Mouse (Mus musculus): ENCODE measurements at regions not wholly inside any gene's neighbourhood (a gene's known extent, or its start where the extent isn't known, plus 50 kb on each side); places are given as distances from the start of the nearest gene placed in this dataset.

DNA sequence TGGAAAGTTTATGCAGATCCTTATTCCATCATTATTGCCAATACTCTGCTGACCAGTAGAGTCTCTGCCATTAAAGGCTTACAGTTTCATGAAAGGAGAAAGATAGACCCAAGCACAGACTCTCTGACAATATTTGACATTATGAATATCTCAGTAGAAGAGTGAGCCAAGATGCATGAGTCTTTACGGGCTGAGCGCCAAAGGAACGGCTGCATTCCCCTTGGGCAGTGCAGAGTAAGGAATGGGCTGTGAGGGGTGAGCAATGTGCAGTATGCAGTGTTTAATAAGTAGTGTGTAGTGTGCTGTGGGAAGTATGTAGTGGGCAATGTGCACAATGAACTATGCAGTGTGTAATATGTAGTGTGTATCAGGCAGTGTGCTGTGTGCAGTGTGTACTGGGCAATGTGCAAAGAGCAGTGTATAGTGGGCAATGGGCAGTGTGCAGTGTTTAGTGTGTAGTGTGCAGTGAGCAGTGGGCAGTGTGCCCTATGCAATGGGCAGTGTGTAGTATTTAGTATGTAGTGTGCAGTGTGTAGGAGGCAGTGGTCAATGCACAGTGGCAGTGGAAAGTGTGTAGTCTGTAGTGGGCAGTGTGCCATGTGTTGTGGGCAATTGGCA lies 671.8 kb downstream of the 5730522E02Rik start:
- no peak for DNase-seq (ENCODE audit: low spot score in 2 of 2)

DNA sequence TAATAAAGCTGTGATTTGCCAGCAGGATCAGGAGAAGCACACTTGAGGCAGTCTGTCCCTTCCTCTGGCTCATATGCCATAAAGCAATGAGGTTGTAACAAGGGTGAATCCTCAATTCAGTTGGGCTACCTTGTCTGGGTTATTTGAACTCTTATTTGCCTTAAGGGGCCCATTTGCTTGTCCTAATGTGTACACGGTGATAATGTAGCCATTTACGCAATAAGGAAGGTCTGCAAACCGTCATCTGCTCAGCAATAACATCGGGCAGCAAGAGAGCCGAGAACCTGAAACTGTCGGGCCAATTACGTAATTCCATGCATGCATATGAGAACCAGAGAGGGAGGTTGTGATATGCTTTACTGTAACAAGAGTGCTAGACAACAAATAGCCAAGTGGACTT lies 674.5 kb downstream of the 5730522E02Rik start:
- DNase-seq (ENCODE audit: low spot score in 2 of 2) = no peak

DNA sequence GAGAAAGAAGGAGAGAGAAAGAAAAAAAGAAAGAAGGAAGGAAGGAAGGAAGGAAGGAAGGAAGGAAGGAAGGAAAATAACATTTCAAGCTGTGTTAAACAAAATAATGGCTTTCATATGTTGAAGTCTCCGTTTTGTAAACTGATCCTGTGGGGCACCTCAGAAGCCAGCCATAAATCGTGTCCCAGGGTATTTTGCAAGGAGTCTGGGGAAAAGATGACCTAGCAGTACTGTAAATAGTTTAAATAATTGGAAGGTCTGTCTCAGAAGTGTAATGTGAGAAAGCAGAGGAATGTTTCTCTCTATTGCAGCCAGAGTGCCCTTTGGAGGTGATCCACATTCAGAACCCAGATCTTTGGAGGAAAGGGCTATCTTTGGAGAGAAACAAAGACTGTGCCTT lies 677.5 kb downstream of the 5730522E02Rik start:
- DNase-seq (ENCODE audit: low spot score in 2 of 2) = no peak

DNA sequence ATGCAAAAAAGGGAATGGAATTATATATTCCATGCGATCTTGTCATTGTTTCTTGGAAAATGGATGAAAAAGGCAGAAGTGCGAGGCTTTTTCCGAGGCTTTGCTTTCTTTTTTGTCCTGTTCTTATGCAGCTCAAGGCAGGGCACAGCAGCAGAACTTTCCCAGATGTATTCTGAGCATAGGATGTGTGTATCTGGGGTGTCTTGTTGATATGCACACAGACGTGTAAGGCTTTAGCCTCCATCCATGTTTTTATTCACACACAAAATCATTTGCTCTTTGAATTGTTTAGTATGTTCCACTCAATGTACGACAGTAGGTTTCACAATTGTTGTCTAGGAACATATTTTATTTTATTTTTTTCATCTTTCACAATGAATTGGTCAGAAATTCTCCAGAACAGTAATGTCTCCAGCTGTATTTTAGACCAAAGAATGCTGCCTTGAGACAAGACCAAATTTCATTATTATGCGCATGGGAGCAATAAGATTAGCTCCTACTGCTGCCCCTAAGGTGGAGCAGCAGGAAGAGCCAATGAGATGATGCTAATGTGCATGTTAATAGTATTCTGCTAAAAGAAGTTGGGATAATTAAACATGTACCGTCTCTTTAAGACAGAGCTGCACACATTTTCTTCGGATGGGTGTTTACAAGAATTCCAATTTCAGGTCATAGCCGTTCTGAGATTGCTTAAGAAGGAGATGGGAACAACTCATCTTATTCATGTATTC lies 678.7 kb downstream of the 5730522E02Rik start:
- no peak for DNase-seq (ENCODE audit: low spot score in 2 of 2)

DNA sequence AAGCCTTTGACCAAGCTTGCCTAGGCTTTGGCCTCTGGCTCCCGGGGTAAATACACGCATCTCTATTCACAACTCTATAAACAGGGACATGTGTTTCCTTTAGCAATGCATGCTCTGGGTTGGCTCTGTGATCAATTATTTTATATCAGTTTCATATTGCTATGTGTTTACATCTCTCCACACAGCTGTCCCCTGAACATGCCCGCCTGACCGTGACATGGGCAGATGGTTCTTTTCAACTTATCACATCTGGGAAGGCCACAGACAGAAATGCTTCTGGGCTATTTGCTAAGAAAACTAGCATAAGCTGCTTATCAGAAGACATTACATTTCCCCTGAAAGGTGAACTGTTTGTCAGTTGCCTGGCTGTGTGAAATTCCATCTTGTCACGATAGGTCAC lies 682.5 kb downstream of the 5730522E02Rik start:
- no peak for DNase-seq (ENCODE audit: low spot score in 2 of 2)

DNA sequence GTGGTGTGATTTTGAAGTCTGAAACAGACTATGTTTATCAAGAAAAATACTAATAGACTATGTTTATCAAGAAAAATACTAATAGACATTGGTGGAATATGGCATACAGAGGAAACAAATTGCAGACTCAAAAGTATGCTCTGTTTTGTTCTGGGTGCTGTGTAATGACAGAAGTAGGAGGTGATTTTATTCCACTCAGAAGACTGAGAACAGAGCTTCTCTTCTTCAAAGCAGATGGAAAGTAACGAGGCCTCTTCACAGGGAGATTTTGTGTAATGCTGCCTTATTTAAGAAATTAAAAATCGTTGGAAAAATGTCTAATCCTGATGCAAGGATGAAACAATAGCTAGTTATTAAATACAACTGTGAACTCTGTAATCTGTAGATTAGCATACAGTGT lies 691.7 kb downstream of the 5730522E02Rik start:
- no peak for DNase-seq (ENCODE audit: low spot score in 2 of 2)

DNA sequence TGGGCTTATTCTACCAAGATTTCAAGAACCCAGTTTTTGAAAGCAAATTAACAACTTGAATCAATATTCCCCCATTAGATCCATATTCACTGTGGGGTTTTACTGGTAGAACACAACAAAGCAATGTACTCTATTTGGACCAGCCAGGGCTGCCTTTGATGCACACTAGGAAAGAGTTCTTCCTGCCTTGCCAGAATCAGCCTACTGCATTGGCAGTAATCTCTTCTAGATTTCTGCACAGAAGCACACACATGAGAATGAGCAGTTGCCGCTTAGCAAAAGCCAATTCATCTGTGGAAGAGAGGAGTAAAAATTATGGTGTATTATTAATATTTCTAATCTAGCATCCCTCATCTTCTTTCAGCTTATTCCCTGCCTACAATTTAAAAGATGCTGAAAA lies 692.4 kb downstream of the 5730522E02Rik start:
- DNase-seq (ENCODE audit: low spot score in 2 of 2) = no peak

DNA sequence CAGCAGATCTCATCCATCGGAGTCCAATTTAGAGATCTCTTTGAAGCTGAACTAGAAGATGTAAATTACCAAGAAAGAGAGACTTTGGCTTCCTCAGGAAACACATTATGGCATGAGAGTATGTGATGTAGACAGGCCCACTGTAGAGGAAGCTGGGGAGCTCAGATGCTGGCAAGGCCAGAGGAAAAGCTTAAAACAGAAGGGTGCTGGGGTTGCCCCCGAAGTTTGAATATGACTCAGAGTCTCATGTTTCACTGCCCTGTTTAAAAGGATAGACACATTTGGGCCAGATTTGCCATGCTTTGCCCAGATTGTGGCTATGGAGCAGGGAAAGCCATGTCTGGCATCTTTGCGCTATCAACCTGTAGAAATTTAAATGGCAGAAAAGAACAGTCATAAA lies 705.1 kb downstream of the 5730522E02Rik start:
- no peak for DNase-seq (ENCODE audit: low spot score in 2 of 2)

DNA sequence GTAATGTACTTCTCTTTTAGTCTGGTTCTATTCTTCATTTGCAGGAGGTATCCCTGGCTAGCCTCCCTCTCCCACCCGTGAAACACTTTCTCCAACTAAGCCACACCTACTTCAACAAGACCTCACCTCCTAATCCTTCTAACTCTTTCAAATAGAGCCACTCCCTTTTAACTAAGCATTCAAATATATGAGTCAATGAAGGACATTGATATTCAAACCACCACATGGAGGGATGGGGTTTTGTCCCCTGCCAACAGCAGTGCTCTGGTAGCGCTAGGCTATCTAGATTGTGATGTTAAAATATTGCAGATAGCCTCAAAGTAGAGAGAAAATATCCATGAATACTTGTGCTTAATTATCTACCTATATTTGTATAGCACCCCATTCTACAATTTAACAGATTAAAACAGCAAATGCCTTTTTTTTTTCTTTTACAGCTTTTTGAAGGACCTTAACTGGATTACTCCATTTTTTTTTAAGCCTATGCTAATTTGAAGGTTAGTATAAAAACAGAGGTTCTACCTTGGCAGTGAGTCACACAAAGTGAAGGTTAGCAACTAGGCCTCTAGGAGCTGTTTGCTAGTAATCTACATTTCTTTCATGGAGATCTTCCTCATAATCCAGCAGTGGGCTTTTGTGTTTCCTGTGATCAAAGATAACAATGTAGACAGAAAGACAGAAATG lies 736.7 kb downstream of the 5730522E02Rik start:
- DNase-seq (ENCODE audit: low spot score in 2 of 2) = no peak

DNA sequence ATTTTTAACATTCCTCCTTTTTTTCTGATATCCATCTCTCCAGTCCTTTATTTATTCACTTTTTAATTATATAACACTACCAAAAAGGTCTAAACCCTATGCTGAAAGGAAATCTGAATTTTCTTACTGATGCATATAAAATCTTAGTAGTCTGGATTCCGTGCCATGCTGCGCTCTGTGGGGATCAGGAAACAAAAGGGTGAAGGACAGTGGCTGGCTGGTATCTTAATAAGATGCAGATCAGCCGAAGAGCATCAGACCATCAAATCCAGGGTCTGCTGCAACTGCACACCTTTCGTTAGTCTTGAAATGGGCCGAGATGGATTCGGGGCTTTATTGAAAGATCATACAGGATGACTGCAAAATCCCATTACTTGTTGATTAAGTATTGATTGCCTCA lies 740.7 kb downstream of the 5730522E02Rik start:
- DNase-seq (ENCODE audit: low spot score in 2 of 2) = no peak

DNA sequence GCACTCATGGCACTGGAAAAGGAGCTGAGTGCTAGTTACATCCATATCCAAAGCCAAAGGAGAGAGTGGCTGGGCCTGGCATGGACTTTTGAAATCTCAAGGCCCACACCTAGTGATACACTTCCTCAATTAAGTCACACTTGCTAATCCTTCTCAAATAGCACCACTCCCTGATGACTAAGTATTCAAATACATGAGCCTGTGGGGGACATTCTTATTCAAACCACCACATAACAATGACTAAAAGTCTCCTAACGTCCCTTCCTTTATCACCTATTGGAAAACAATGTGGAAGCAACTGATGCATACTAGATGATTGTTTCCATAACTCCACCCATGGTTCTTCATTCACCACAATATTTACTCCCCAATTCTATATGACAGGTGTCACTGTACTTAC lies 773.4 kb downstream of the 5730522E02Rik start:
- no peak for DNase-seq (ENCODE audit: low spot score in 2 of 2)

DNA sequence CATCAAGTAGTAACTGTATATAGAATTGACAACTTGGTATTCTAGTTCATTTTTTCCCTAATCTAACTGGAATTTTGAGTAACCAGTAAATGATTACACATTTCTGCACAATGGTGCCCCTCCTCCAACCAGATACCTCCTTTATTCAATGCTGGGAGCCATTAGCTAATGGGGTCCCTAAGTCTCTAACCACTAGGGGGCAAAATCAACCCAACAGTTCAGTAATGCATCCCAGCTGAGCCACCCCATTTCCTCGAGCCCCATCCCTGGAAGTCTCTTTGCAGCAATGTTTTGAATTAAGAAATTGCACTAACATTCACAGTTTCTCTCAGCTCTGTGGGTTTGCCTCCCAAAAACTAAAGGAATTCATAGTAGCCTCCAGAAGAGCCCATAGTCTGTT lies 774.9 kb downstream of the 5730522E02Rik start:
- DNase-seq (ENCODE audit: low spot score in 2 of 2) = no peak

DNA sequence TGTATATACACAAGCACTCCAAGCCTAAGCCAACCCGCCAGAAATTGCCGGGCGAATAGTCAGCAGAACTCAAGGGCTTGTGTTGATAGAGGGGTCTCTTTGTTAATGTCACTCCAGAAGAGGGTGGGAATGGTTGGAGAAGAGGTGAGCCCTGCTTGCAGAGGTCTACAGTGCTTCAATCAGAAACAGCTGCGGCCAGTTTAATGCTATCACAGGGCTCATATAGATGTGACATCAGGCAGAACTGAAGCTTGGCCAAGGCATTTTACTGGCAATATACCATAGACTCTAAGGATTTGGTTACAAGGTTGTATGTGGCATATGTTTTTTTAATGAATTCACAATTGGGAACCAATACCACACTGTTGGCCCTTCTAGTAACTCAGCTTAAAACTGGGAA lies 787.4 kb downstream of the 5730522E02Rik start:
- no peak for DNase-seq (ENCODE audit: low spot score in 2 of 2)

DNA sequence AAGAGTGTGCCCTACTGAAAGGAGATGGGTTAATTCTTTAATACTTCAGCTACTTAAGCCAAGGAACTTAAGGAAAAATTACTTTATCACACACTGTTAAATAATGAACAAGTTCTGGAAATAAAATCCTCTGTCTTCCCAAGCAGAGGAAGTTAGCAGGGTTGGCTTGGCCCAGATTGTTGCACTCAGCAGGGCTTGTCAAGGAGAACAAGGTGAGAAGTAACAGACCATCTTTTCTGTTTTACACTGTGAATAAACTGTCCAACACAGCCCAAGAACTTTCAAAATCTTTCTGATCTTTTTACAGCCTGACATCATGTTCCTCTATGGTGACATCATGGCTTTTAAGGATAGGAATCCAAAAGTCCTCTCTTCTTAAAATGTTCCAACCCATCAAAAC lies 789.1 kb downstream of the 5730522E02Rik start:
- DNase-seq (ENCODE audit: low spot score in 2 of 2) = no peak

DNA sequence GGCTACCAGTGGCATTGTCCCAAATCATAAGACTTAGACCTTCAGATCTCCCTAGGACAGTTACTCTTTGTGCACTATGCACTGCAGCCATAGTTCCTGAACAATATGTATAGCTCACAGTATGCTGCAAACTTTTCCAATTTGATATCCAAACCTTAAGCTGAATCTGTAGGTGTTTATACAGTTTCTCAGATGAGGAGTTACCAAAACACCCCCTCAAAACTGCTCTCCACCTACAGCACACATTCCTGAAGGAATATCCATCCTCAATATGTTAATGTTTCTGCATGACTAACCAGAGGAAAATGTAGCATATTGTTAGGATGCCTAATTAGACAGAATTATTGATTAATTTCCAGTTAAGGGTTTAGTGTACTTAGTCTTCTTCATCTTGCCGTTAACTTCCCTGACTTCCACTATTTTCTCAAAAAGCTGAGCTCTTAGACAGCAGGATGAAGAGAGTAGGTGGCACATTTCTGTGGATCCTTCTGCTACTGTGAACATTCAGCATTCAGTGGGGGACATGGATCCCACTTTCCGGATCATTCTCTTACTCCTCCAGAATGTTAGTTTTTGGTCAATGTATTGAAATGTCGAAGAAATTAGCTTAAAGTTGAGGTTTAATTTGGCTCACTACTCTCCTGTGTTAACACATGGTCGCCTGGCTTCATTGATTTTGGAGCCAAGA lies 800.0 kb downstream of the 5730522E02Rik start:
- no peak for DNase-seq (ENCODE audit: low spot score in 2 of 2)

DNA sequence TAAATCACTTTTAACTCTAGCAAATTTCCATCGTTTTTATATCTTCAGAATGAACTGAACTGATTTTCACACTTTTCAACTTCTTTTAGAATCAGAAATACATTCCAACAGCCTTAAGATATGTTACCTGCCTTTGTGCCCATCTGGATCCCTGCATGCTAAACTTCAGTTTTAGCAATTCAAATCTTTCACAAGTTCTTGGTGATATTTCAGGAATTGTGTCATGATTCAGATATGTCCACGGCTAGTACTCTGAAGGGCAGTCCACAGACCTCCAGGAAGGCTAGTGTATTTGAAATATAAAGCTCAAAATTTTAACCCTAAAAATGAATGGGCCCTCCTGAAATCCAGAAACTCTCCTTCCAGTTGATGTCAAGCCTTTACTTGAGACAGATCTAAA lies 818.9 kb downstream of the 5730522E02Rik start:
- no peak for DNase-seq (ENCODE audit: low spot score in 2 of 2)

DNA sequence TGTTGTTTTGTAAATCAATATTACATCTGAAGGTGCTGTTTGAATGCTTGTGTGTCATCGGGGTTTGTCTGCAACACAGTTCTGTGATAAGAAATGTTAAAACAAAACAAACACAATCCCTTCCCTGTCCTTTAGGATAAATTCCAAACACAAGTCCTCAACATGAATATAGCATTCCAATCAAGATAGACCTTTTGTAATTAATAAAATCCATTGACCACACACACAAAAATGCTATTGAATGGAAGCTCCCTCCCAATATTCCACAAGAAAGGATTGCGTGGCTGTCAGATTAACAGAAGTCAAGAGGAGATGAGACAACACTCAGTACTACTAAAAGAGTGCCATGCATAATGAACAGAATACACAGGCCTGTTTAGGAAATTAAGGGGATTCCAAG lies 843.5 kb downstream of the 5730522E02Rik start:
- no peak for DNase-seq (ENCODE audit: low spot score in 2 of 2)

DNA sequence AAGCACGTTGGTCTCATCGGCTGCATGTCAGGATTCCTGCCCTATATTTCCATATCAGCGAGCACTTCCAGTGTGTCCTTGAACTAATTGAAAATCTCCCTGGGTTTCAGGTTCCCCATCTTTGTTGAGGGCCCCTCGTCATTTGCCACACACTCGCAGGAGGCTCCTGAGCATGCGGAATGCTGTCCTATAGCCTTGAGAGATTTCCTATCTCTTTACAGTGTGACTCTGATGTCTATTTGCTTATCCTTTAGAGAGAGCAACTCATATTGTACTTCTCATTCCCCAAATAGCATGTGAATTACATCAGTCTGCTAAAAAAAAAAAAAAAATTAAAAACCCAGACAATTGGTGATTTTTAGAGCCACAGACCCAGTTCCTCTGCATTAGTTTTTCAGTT lies 845.1 kb downstream of the 5730522E02Rik start:
- DNase-seq (ENCODE audit: low spot score in 2 of 2) = no peak

DNA sequence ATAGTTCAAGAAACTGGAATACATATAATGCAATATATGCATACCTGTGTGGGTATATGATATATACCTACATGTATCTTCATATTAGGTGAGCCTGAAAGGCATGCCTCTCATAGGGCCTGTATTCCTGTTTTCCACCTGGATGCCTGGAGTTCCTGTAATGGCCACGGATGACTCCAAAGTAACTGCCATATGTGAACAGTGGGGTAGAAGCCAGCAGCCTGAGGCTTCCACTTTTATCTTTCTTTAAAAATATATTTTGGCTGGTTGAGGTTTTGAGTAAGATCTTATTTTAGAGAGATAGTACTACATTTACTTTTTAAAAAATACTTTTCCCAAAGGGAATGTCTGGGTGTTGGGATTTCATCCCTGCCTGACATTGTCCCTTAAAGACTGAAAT lies 850.8 kb downstream of the 5730522E02Rik start:
- DNase-seq (ENCODE audit: low spot score in 2 of 2) = no peak

DNA sequence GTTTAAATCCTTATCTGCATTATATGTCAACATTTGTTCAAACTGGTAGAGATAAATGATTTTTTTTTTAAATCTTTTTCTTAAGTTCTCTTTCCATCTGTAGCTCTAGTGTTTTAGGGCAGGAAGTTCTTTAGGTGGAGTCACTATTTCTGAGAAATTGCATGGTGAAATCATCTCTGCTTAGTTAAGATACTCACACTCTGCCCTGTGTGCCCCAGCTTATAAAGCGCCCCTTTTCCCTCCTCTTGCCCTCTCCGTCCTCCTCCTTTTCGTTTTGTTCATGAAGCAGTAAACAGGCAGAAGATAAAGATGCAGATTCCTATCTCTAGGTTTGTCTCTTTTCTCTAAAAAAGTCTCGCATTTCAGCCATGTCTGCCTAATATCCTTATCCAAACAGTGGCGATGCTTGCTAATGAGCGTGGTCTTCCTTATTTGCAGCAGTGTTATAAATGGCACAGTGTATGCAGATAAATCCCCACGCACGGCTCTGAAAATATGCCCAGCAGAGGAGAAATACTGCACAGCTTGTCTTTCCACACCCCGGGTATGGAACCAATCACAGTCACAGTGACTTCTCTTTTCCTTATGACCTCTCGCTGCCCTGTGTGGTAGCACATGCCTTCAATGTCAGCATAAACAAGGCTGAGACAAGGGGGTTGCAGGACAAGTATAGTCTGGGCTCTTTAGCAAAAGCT lies 852.7 kb downstream of the 5730522E02Rik start:
- no peak for DNase-seq (ENCODE audit: low spot score in 2 of 2)

DNA sequence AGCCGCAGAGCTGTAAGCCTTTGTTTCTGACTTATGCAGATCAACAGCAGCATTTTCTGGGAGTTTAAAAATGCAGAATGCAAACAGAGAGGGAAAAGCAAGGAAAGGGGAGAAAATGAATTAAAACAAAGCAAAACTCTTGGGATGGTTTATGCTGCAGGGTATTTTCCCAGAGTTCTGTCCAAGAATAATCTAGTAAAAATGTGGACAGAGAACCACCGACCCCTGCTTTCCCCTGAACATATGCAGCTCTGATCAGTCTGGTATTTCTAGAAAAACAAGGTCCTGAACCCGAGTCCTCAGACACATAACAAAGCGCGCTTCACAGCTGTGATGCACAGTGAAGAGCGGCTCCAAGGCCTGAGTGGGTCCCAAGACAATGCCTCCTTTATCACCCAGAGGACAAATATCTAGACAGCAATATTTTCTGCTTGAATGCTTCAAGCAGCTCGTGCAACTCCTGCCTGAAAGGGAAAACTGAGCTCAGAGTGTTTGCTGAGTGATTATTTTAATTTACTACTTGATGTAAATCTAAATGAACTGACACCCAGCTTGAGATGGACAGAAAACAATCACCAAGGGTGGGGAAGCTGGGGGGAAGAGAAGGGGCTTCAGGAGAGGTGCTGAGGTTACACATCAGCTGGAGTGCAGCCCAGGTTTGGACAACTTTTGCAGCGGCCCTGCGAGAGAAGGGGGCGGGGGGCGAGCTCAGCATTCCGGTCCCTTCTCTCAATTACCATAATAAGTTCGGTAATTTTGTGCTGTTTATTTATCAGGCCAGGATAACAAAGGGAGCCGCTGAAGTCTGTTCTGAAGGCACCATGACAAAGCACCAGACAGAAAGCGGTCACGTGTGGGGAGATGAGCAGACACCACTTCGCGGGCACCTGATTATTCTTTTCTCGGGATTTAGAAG lies 853.6 kb downstream of the 5730522E02Rik start:
- no peak for DNase-seq (ENCODE audit: low spot score in 2 of 2)
